Mouse (Mus musculus): ENCODE measurements around the gene Spib.

GRCm38 (mm10) chr7:44537009-44537408 is 5.1 kb upstream of the Spib start:
- TF ChIP-seq CTCF (IDR thresholded peaks at IDR 0.05; ENCODE audit: extremely low read depth, insufficient read length, insufficient replicate concordance, low read depth, low read length): no peak
- no peak for TF ChIP-seq POLR2A (IDR thresholded peaks at IDR 0.05; ENCODE audit: low read depth, low read length)
